Mouse (Mus musculus) MEL (cell line): ENCODE results near the gene Mei1. TPM values are rescaled to one million over a fixed set of nuclear protein-coding genes. Genes with fewer than 3 reads are reported as not detected.

Source experiments
- DNase-seq: peaks from one replicate; pipeline ENCODE4 v3.0.0; 2011; ENCODE audit warnings: low read depth, low spot score
- H3K27ac ChIP-seq: 2 replicates; pipeline ENCODE4 v1.5.1; 2012; ENCODE audit warnings: low read depth, mild to moderate bottlenecking, control low read depth, low read length, moderate library complexity; ENCODE audit not compliant: control insufficient read depth
- H3K27me3 ChIP-seq, 2 experiments: fragments of 150-350 bp in 1 of 2; sonication (generic) in 1 of 2; 2 replicates each; pipeline ENCODE4 v1.6.1; 2012; ENCODE audit warnings: low read length in 2 of 2, mild to moderate bottlenecking in 2 of 2, improper control_type of control experiment in 1 of 2, moderate library complexity in 1 of 2; ENCODE audit not compliant: insufficient read depth in 2 of 2, control insufficient read depth in 1 of 2
- H3K36me3 ChIP-seq, 2 experiments: 2 replicates each; pipeline ENCODE4 v1.6.1; 2012 to 2014; ENCODE audit warnings: low read length in 2 of 2, improper control_type of control experiment in 1 of 2, inconsistent platforms in 1 of 2, mild to moderate bottlenecking in 1 of 2; ENCODE audit not compliant: insufficient read depth in 2 of 2, control insufficient read depth in 1 of 2
- H3K4me1 ChIP-seq, 2 experiments: fragments of 150-350 bp in 1 of 2; sonication (generic) in 1 of 2; 2 replicates each; pipeline ENCODE4 v1.6.1; 2012; ENCODE audit warnings: low read length in 2 of 2, improper control_type of control experiment in 1 of 2, mild to moderate bottlenecking in 1 of 2; ENCODE audit not compliant: insufficient read depth in 2 of 2, control insufficient read depth in 1 of 2
- H3K4me3 ChIP-seq, 2 experiments: fragments of 150-350 bp in 1 of 2; sonication (generic) in 1 of 2; 2 replicates each; pipeline ENCODE4 v1.5.1; 2012; ENCODE audit warnings: low read depth in 2 of 2, low read length in 2 of 2, mild to moderate bottlenecking in 2 of 2, moderate library complexity in 2 of 2, control low read depth in 1 of 2, improper control_type of control experiment in 1 of 2; ENCODE audit not compliant: control insufficient read depth in 1 of 2, insufficient read depth in 1 of 2
- H3K79me2 ChIP-seq: 2 replicates; pipeline ENCODE4 v1.6.1; 2012; ENCODE audit warnings: mild to moderate bottlenecking, low read length, moderate library complexity; ENCODE audit not compliant: control insufficient read depth, poor library complexity, insufficient read depth
- H3K9ac ChIP-seq: 2 replicates; pipeline ENCODE4 v1.6.1; 2012; ENCODE audit warnings: low read depth, mild to moderate bottlenecking, control low read depth, low read length, moderate library complexity; ENCODE audit not compliant: control insufficient read depth, poor library complexity, severe bottlenecking
- H3K9me3 ChIP-seq: fragments of 150-350 bp; sonication (generic); replicated peaks from 2 replicates; pipeline ENCODE4 v1.6.1; 2012; ENCODE audit warnings: mild to moderate bottlenecking, low read length, improper control_type of control experiment, moderate library complexity; ENCODE audit not compliant: insufficient read depth
- BHLHE40 ChIP-seq: IDR thresholded peaks from 2 replicates; pipeline ENCODE4 v1.6.1; 2012; ENCODE audit warnings: low read depth, mild to moderate bottlenecking, inconsistent platforms, low read length, improper control_type of control experiment, borderline replicate concordance
- CHD1 ChIP-seq: IDR thresholded peaks from 2 replicates; pipeline ENCODE4 v1.6.1; 2012; ENCODE audit warnings: low read depth, mild to moderate bottlenecking, inconsistent platforms, low read length, improper control_type of control experiment
- CHD2 ChIP-seq: IDR thresholded peaks from 2 replicates; pipeline ENCODE4 v1.6.1; 2011; ENCODE audit warnings: low read length, improper control_type of control experiment
- CTCF ChIP-seq, 3 experiments: IDR thresholded peaks in 2 of 3; conservative IDR thresholded peaks in 1 of 3; 2 replicates each; pipeline ENCODE4 v1.5.1; 2011 to 2012; ENCODE audit warnings: low read length in 3 of 3, low read depth in 2 of 3, mild to moderate bottlenecking in 2 of 3, improper control_type of control experiment in 1 of 3, inconsistent platforms in 1 of 3, mixed read lengths in 1 of 3, moderate library complexity in 1 of 3; ENCODE audit not compliant: control insufficient read depth in 1 of 3, insufficient read depth in 1 of 3, poor library complexity in 1 of 3, severe bottlenecking in 1 of 3
- E2F4 ChIP-seq: IDR thresholded peaks from 2 replicates; pipeline ENCODE4 v1.6.1; 2011; ENCODE audit warnings: low read depth, low read length, improper control_type of control experiment, borderline replicate concordance
- GABPA ChIP-seq: IDR thresholded peaks from 2 replicates; pipeline ENCODE4 v1.6.1; 2012; ENCODE audit warnings: low read depth, mild to moderate bottlenecking, inconsistent platforms, low read length, improper control_type of control experiment, moderate library complexity
- HCFC1 ChIP-seq: IDR thresholded peaks from 2 replicates; pipeline ENCODE4 v1.6.1; 2012; ENCODE audit warnings: low read depth, mild to moderate bottlenecking, inconsistent platforms, low read length, improper control_type of control experiment, moderate library complexity
- MXI1 ChIP-seq: IDR thresholded peaks from 2 replicates; pipeline ENCODE4 v1.6.1; 2011; ENCODE audit warnings: mild to moderate bottlenecking, low read depth, low read length, improper control_type of control experiment
- MYB ChIP-seq: IDR thresholded peaks from 2 replicates; pipeline ENCODE4 v1.6.1; 2011; ENCODE audit warnings: mild to moderate bottlenecking, low read depth, low read length, improper control_type of control experiment
- MYC ChIP-seq: IDR thresholded peaks from 2 replicates; pipeline ENCODE4 v1.6.1; 2011; ENCODE audit warnings: low read depth, mild to moderate bottlenecking, low read length, improper control_type of control experiment, moderate library complexity
- NRF1 ChIP-seq: IDR thresholded peaks from 2 replicates; pipeline ENCODE4 v1.6.1; 2014; ENCODE audit warnings: low read depth, mild to moderate bottlenecking, inconsistent platforms, low read length, improper control_type of control experiment, moderate library complexity; ENCODE audit not compliant: poor library complexity, insufficient read depth, severe bottlenecking
- POLR2AphosphoS2 ChIP-seq: IDR thresholded peaks from 2 replicates; pipeline ENCODE4 v1.6.1; 2011; ENCODE audit warnings: low read length, improper control_type of control experiment
- POLR2AphosphoS5 ChIP-seq: IDR thresholded peaks from 2 replicates; pipeline ENCODE4 v1.6.1; 2012; ENCODE audit warnings: low read depth, borderline replicate concordance, mild to moderate bottlenecking, inconsistent platforms, low read length, moderate library complexity, mixed read lengths
- RAD21 ChIP-seq: IDR thresholded peaks from 2 replicates; pipeline ENCODE4 v1.6.1; 2011; ENCODE audit warnings: mild to moderate bottlenecking, low read depth, low read length, improper control_type of control experiment
- RCOR1 ChIP-seq: IDR thresholded peaks from 2 replicates; pipeline ENCODE4 v1.6.1; 2012; ENCODE audit warnings: low read depth, mild to moderate bottlenecking, inconsistent platforms, low read length, improper control_type of control experiment
- SMC3 ChIP-seq: IDR thresholded peaks from 2 replicates; pipeline ENCODE4 v1.6.1; 2011; ENCODE audit warnings: low read depth, low read length, improper control_type of control experiment
- TAL1 ChIP-seq: IDR thresholded peaks from 2 replicates; pipeline ENCODE4 v1.6.1; 2012; ENCODE audit warnings: mild to moderate bottlenecking, inconsistent platforms, low read length, moderate library complexity, mixed read lengths
- TBP ChIP-seq: IDR thresholded peaks from 2 replicates; pipeline ENCODE4 v1.8.0; 2011; ENCODE audit warnings: low read depth, low read length, improper control_type of control experiment
- TCF12 ChIP-seq: IDR thresholded peaks from 2 replicates; pipeline ENCODE4 v1.6.1; 2014; ENCODE audit warnings: low read depth, mild to moderate bottlenecking, inconsistent platforms, low read length, improper control_type of control experiment, moderate library complexity
- UBTF ChIP-seq: IDR thresholded peaks from 2 replicates; pipeline ENCODE4 v1.6.1; 2012; ENCODE audit warnings: low read depth, mild to moderate bottlenecking, inconsistent platforms, low read length, improper control_type of control experiment, moderate library complexity, borderline replicate concordance; ENCODE audit not compliant: insufficient read depth
- USF1 ChIP-seq: IDR thresholded peaks from 2 replicates; pipeline ENCODE4 v1.6.1; 2014; ENCODE audit warnings: low read depth, mild to moderate bottlenecking, inconsistent platforms, low read length, improper control_type of control experiment, moderate library complexity
- ZC3H11A ChIP-seq: IDR thresholded peaks from 2 replicates; pipeline ENCODE4 v1.6.1; 2012; ENCODE audit warnings: low read depth, mild to moderate bottlenecking, inconsistent platforms, low read length, improper control_type of control experiment
- ZKSCAN1 ChIP-seq: IDR thresholded peaks from 2 replicates; pipeline ENCODE4 v1.6.1; 2012; ENCODE audit warnings: low read depth, mild to moderate bottlenecking, inconsistent platforms, low read length, improper control_type of control experiment, moderate library complexity
- ZMIZ1 ChIP-seq: IDR thresholded peaks from 2 replicates; pipeline ENCODE4 v1.6.1; 2012; ENCODE audit warnings: low read depth, mild to moderate bottlenecking, inconsistent platforms, low read length, improper control_type of control experiment, moderate library complexity
- ZNF384 ChIP-seq: IDR thresholded peaks from 2 replicates; pipeline ENCODE4 v1.6.1; 2012; ENCODE audit warnings: low read depth, mild to moderate bottlenecking, inconsistent platforms, low read length, improper control_type of control experiment
- polyA plus RNA-seq, 2 experiments: library from polyadenylated mRNA; stranded (reverse) in 1 of 2; unstranded in 1 of 2; fragments of >175 nt in 1 of 2; fragments of >200 nt in 1 of 2; gene quantifications; 2 replicates each; pipeline versions ENCODE4 v1.2.1 to v1.2.4; 2012; ENCODE audit warnings: low replicate concordance in 2 of 2, low read depth in 1 of 2; ENCODE audit not compliant: insufficient read length in 2 of 2, insufficient read depth in 1 of 2, missing spikeins in 1 of 2
- total RNA-seq: library from RNA; depleted of rRNA; stranded (reverse); fragments of 300-350 nt; gene quantifications from 2 replicates; pipeline ENCODE4 v1.2.3, GENCODE M21; 2012

The Mei1 gene
- total and polyA plus RNA-seq, 3 experiments: not detected

- H3K4me3 ChIP-seq: no peak overlapping the region
- no peaks in the 10 kb centered on the region for H3K4me1 ChIP-seq
Observed at GRCm38 (mm10) chr15:82135372-82135771, 65.6 kb downstream of the Mei1 start.

GRCm38 (mm10) chr15:82138565-82138964, 68.8 kb downstream of the Mei1 start:
- TF ChIP-seq TBP: no peak
- TF ChIP-seq GABPA: no peak
- peak; percentile 62 for TF ChIP-seq RAD21
- TF ChIP-seq TAL1: no peak
- TF ChIP-seq POLR2AphosphoS5: no peak
- TF ChIP-seq MXI1: no peak
- TF ChIP-seq MYB: no peak
- TF ChIP-seq ZC3H11A: peak; percentile 59
- TF ChIP-seq UBTF: no peak
- peak; percentile 74 to 81 (median 80) for TF ChIP-seq CTCF (IDR thresholded peaks at IDR 0.05 in 2 of 3, conservative IDR thresholded peaks at IDR 0.05 in 1 of 3; ENCODE audit: control insufficient read depth in 1 of 3, insufficient read depth in 1 of 3, low read depth in 2 of 3, low read length in 3 of 3, poor library complexity in 1 of 3, severe bottlenecking in 1 of 3)
- no peak for TF ChIP-seq USF1
- peak; percentile 85 for TF ChIP-seq SMC3
- Histone ChIP-seq H3K79me2 (no peaks in the 10 kb centered on the region), H3K27ac (no peak overlapping the region), H3K4me1 (no peaks in the 10 kb centered on the region), H3K9me3 (no peaks in the 10 kb centered on the region), H3K9ac (no peak overlapping the region), H3K36me3 (no peaks in the 10 kb centered on the region), H3K27me3 (no peaks in the 10 kb centered on the region), H3K4me3 (no peak overlapping the region)
- DNase-seq: peak; percentile 69

More at GRCm38 (mm10) chr15:82135372-82135771, 65.6 kb downstream of the Mei1 start:
- H3K9ac ChIP-seq: no peak overlapping the region
- H3K79me2 ChIP-seq: no peaks in the 10 kb centered on the region
- no peak for DNase-seq
- TF ChIP-seq MYB (no peak), MXI1 (no peak), NRF1 (no peak)
- H3K27ac ChIP-seq: no peak overlapping the region
- no peaks in the 10 kb centered on the region for H3K27me3 ChIP-seq
- no peaks in the 10 kb centered on the region for H3K9me3 ChIP-seq
- no peaks in the 10 kb centered on the region for H3K36me3 ChIP-seq

- DNase-seq: peak; percentile 38
- Histone ChIP-seq H3K36me3 (no peaks in the 10 kb centered on the region), H3K4me3 (no peak overlapping the region)
Observed at GRCm38 (mm10) chr15:82139196-82139595, 69.4 kb downstream of the Mei1 start.

More at GRCm38 (mm10) chr15:82139196-82139595, 69.4 kb downstream of the Mei1 start:
- H3K9ac ChIP-seq: no peak overlapping the region
- H3K9me3 ChIP-seq: no peaks in the 10 kb centered on the region
- TF ChIP-seq BHLHE40 (no peak), POLR2AphosphoS2 (no peak), ZNF384 (peak; percentile 91), SMC3 (peak; percentile 64), POLR2AphosphoS5 (no peak), HCFC1 (no peak), RCOR1 (no peak), ZKSCAN1 (no peak), ZMIZ1 (no peak), E2F4 (no peak), ZC3H11A (peak; percentile 63), TCF12 (no peak), CHD2 (no peak), TBP (no peak), MYB (no peak), RAD21 (peak; percentile 68), MYC (no peak), CTCF (IDR thresholded peaks at IDR 0.05 in 2 of 3, conservative IDR thresholded peaks at IDR 0.05 in 1 of 3; ENCODE audit: control insufficient read depth in 1 of 3, insufficient read depth in 1 of 3, low read depth in 2 of 3, low read length in 3 of 3, poor library complexity in 1 of 3, severe bottlenecking in 1 of 3) (peak; percentile 32 to 68 (median 34)), CHD1 (no peak)
- H3K27ac ChIP-seq: no peak overlapping the region
- H3K27me3 ChIP-seq: no peaks in the 10 kb centered on the region
- H3K4me1 ChIP-seq: no peaks in the 10 kb centered on the region
- no peaks in the 10 kb centered on the region for H3K79me2 ChIP-seq
